Mouse (Mus musculus) liver, embryonic 16.5 days (tissue): ENCODE results near the gene Tbc1d2b. TPM values are rescaled to one million over a fixed set of nuclear protein-coding genes. Genes with fewer than 3 reads are reported as not detected.

Experiments used
- ATAC-seq: fragments of 200-750 bp; cut with Nextera tagmentation; 2 replicates; pipeline ENCODE4 v1.8.0; 2017; ENCODE audit warnings: low read depth, mild to moderate bottlenecking, moderate number of reproducible peaks, moderate library complexity
- H3K27ac ChIP-seq: fragments of 300-500 bp; sonication (generic); 2 replicates; pipeline ENCODE4 v1.5.1; 2014; ENCODE audit warnings: mild to moderate bottlenecking, low read length
- H3K27me3 ChIP-seq: fragments of 300-500 bp; sonication (generic); 2 replicates; pipeline ENCODE4 v1.6.1; 2014; ENCODE audit warnings: low read depth, low read length, mixed read lengths; ENCODE audit not compliant: control insufficient read depth, insufficient read depth
- H3K36me3 ChIP-seq: fragments of 300-500 bp; sonication (generic); 2 replicates; pipeline ENCODE4 v1.6.1; 2014; ENCODE audit warnings: mild to moderate bottlenecking; ENCODE audit not compliant: control insufficient read depth, insufficient read depth
- H3K4me1 ChIP-seq: fragments of 300-500 bp; sonication (generic); 2 replicates; pipeline ENCODE4 v1.6.1; 2014; ENCODE audit warnings: low read depth, low read length, mixed read lengths; ENCODE audit not compliant: control insufficient read depth
- H3K4me2 ChIP-seq: fragments of 300-500 bp; sonication (generic); 2 replicates; pipeline ENCODE4 v1.6.1; 2014; ENCODE audit warnings: low read depth, low read length, mixed read lengths
- H3K4me3 ChIP-seq: fragments of 300-500 bp; sonication (generic); 2 replicates; pipeline ENCODE4 v1.5.1; 2014; ENCODE audit warnings: low read depth, mild to moderate bottlenecking, low read length
- H3K9ac ChIP-seq: fragments of 300-500 bp; sonication (generic); 2 replicates; pipeline ENCODE4 v1.6.1; 2014; ENCODE audit warnings: low read depth, low read length
- H3K9me3 ChIP-seq: fragments of 300-500 bp; sonication (generic); replicated peaks from 2 replicates; pipeline ENCODE4 v1.6.1; 2016; ENCODE audit warnings: low read length; ENCODE audit not compliant: control insufficient read depth
- WGBS: fragments of 180-500 bp; shearing (Covaris S2); extraction: QIAGEN DNeasy Blood & Tissue Kit; methylation state at CpG from one replicate; pipeline ENCODE4 v1.1.7; 2014; ENCODE audit not compliant: insufficient replicate concordance; 5-methylcytosine and 5-hydroxymethylcytosine counted together
- polyA plus RNA-seq: library from polyadenylated mRNA; unstranded; fragments of >200 nt; fragmentation: Nextera tagmentation; extraction: Ambion mirVana; gene quantifications from 2 replicates; pipeline ENCODE4 v1.2.1, GENCODE M21; 2015

Gene Tbc1d2b
- polyA plus RNA-seq, 1 experiment from 2014 or later: 8.3 TPM

DNA sequence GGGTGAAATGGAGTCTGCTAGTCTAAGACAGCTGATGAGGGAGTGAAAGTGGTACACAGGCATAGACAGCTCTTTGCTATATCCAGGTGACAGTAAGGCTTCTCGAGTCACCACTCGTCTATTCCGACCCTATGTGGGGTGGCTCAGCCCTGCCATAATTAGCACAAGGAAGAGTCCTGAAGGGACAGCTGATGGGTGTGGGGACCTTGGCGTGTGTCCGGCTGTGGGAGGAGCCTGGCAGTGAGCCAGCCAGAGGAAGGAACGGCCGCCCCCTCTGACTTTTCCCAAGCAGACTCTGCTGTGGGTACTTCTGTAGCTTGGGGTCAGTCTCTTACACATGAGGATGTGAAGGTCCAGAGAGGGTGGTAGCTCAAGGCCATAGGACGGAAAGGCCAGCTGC, 86.5 kb downstream of the Tbc1d2b start:
- Histone ChIP-seq H3K27ac (no peak overlapping the region), H3K9ac (no peak overlapping the region), H3K4me2 (no peak overlapping the region), H3K36me3 (no peaks in the 10 kb centered on the region), H3K27me3 (no peaks in the 10 kb centered on the region), H3K9me3 (no peaks in the 10 kb centered on the region), H3K4me1 (no peaks in the 10 kb centered on the region), H3K4me3 (no peak overlapping the region)
- 56% methylated on average over 8 of the region's 8 CpGs for WGBS
- ATAC-seq: peak; percentile 27; the same call in 1 of the 2 replicates

- H3K4me1 ChIP-seq: no peaks in the 10 kb centered on the region
- no peak overlapping the region for H3K9ac ChIP-seq
- no peak overlapping the region for H3K4me3 ChIP-seq
- no peaks in the 10 kb centered on the region for H3K27me3 ChIP-seq
- H3K36me3 ChIP-seq: no peaks in the 10 kb centered on the region
- H3K9me3 ChIP-seq: no peaks in the 10 kb centered on the region
- 44% methylated on average over 3 of the region's 3 CpGs for WGBS
- no peak for ATAC-seq
- H3K27ac ChIP-seq: no peak overlapping the region
- no peak overlapping the region for H3K4me2 ChIP-seq
These were observed 87.1 kb downstream of the Tbc1d2b start for GRCm38 (mm10) chr9:90183550-90183949.

- H3K27ac ChIP-seq: no peak overlapping the region
- no peaks in the 10 kb centered on the region for H3K27me3 ChIP-seq
- H3K4me3 ChIP-seq: no peak overlapping the region
- no peak overlapping the region for H3K4me2 ChIP-seq
- 72% methylated on average over 18 of the region's 18 CpGs for WGBS
- H3K4me1 ChIP-seq: no peaks in the 10 kb centered on the region
- no peaks in the 10 kb centered on the region for H3K36me3 ChIP-seq
- ATAC-seq: no peak
- H3K9ac ChIP-seq: no peak overlapping the region
- no peaks in the 10 kb centered on the region for H3K9me3 ChIP-seq
These were observed 87.8 kb downstream of the Tbc1d2b start for GRCm38 (mm10) chr9:90182636-90183421.

DNA sequence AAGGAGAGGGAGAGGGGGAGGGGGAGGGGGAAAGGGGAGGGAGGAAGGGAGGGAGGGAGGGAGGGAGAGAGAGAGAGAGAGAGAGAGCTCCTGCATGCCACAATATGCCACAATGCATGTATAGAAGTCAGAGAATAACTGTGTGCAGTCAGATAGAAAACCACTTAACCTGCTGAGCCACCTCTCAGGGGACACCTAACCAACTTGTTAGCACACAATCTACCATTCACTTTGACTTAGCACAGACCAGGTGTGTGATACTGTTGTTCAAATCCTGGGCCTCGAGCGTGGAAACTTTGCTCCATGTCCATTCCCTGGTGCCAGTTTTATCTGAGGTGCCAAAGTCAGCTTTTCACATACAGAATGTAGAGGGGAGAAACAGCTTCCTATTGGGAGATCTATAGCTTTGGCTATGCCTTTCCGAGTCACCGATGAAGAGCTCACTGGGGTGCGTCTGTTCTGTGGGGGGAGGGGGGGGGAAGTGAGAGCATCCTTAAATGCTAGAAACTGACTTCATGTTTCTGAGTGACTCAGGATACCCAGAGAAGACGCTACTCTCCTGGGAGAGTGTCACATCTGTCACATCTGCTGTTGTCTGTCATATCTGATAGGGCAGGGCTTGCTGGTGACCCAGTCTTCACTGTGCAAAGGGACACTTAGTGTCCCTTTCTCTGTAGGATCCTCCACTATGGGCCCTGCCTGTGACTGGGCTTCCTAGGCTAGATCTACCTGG, 88.8 kb downstream of the Tbc1d2b start:
- no peak overlapping the region for H3K27ac ChIP-seq
- no peak overlapping the region for H3K4me3 ChIP-seq
- H3K36me3 ChIP-seq: no peaks in the 10 kb centered on the region
- no peaks in the 10 kb centered on the region for H3K4me1 ChIP-seq
- WGBS: 65% methylated on average over 6 of the region's 6 CpGs
- H3K4me2 ChIP-seq: no peak overlapping the region
- H3K9ac ChIP-seq: no peak overlapping the region
- H3K9me3 ChIP-seq: no peaks in the 10 kb centered on the region
- no peaks in the 10 kb centered on the region for H3K27me3 ChIP-seq
- no peak for ATAC-seq

DNA sequence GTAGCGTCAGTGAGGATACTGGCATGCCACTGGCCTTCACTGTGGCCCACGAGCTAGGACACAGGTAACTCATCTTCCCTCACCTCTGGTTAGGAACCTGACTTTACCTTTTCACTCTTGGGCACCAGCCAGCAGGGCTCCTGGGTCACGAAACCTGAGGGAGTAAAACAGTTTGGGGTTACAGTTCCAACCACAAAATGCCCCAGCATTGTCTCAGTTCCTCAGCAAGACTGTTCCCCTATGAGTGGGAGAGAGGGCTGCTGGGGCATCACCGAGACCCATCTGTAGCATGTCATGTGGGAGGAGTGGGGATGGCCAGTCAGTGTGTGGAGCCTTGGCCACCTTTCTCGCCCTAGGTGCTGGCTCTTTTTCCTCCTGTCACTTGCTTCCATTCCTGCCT, 91.2 kb downstream of the Tbc1d2b start:
- Histone ChIP-seq H3K9ac (no peak overlapping the region), H3K36me3 (no peaks in the 10 kb centered on the region), H3K4me2 (no peak overlapping the region), H3K4me3 (no peak overlapping the region), H3K9me3 (no peaks in the 10 kb centered on the region), H3K27me3 (no peaks in the 10 kb centered on the region), H3K27ac (no peak overlapping the region), H3K4me1 (no peaks in the 10 kb centered on the region)
- WGBS: 54% methylated on average over 5 of the region's 5 CpGs
- ATAC-seq: no peak

- no peaks in the 10 kb centered on the region for H3K27me3 ChIP-seq
- no peaks in the 10 kb centered on the region for H3K4me1 ChIP-seq
- no peak overlapping the region for H3K4me3 ChIP-seq
- no peak overlapping the region for H3K4me2 ChIP-seq
- H3K27ac ChIP-seq: no peak overlapping the region
- 41% methylated on average over 3 of the region's 3 CpGs for WGBS
- no peak overlapping the region for H3K9ac ChIP-seq
- no peaks in the 10 kb centered on the region for H3K36me3 ChIP-seq
- H3K9me3 ChIP-seq: no peaks in the 10 kb centered on the region
- no peak for ATAC-seq
These were observed 97.3 kb downstream of the Tbc1d2b start for GRCm38 (mm10) chr9:90173330-90173729.

GRCm38 (mm10) chr9:90172528-90173321, 97.9 kb downstream of the Tbc1d2b start:
- no peak overlapping the region for H3K27ac ChIP-seq
- H3K4me2 ChIP-seq: no peak overlapping the region
- no peak overlapping the region for H3K4me3 ChIP-seq
- H3K36me3 ChIP-seq: no peaks in the 10 kb centered on the region
- H3K4me1 ChIP-seq: no peaks in the 10 kb centered on the region
- H3K9me3 ChIP-seq: no peaks in the 10 kb centered on the region
- no peak overlapping the region for H3K9ac ChIP-seq
- H3K27me3 ChIP-seq: no peaks in the 10 kb centered on the region
- no peak for ATAC-seq
- 50% methylated on average over 8 of the region's 8 CpGs for WGBS

DNA sequence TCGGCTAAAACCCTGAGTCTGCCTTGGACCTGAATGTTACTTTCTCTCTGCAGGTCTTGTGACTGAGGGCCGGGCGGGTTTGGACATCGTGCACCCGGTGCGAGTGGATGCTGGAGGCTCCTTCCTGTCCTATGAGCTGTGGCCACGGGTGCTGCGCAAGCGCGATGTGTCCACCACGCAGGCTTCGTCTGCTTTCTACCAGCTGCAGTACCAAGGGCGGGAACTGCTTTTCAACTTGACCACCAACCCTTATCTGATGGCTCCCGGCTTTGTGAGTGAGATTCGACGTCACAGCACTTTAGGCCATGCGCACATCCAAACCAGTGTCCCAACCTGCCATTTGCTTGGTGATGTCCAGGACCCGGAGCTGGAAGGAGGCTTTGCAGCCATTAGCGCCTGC, 99.2 kb downstream of the Tbc1d2b start:
- Histone ChIP-seq H3K36me3 (no peaks in the 10 kb centered on the region), H3K4me1 (no peaks in the 10 kb centered on the region), H3K4me3 (no peak overlapping the region), H3K27ac (no peak overlapping the region), H3K9me3 (no peaks in the 10 kb centered on the region), H3K27me3 (no peaks in the 10 kb centered on the region), H3K4me2 (no peak overlapping the region), H3K9ac (no peak overlapping the region)
- no peak for ATAC-seq
- WGBS: 77% methylated on average over 19 of the region's 19 CpGs
